9 mouse cellular contexts compared by ENCODE assay signal in the genomic region with DNA sequence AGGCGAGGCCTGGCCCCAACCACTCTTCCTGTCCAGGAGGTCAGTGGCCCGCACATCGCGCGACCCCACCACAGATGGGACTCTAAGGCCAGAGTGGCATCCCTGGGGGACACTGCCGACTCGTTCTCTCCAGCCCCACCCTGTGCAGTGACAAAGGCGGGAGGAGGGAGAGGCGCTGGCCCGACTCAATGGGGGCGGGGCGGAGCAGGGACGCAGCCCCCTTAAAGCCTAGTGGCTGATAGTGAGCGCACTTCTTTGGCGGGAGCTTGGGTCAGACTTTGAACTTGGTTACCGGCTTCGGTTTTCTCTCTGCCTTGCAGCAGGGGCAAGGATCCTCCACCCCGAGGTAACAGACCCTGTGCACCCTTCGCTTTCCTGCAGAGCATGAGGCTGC. TPM values are rescaled to one million over a fixed set of nuclear protein-coding genes. Genes with fewer than 3 reads are reported as not detected.
DNase-seq lines count a peak whose midpoint lies in the region; ATAC-seq and TF ChIP-seq lines count a peak whose summit lies in the region.
"Had no signal": no experiment of that assay in that cellular context is flagged by ENCODE, and none has a peak within 500 bp of the region (broad histone marks: within the 10 kb centered on the region; RNA-seq: fewer than 3 reads in every experiment).

No protein-coding gene starts in this region.

- no peak for TF ChIP-seq POLR2A in small intestine, adult 2 months (IDR thresholded peaks at IDR 0.05; ENCODE audit: low read depth, low read length)

- TF ChIP-seq CTCF in lung, postnatal 0 days (IDR thresholded peaks at IDR 0.05): no peak
- no peak for TF ChIP-seq CTCF in heart, postnatal 0 days (IDR thresholded peaks at IDR 0.05; ENCODE audit: low read depth)
- no peak for TF ChIP-seq CTCF in small intestine, adult 2 months (IDR thresholded peaks at IDR 0.05; ENCODE audit: extremely low read depth, insufficient read length, insufficient replicate concordance, low read depth, low read length)

- peaks cover 6% of the 10 kb centered on the region; the same call in 1 of the 2 replicates for H3K4me1 ChIP-seq in lung, postnatal 0 days (ENCODE audit: insufficient read depth, low read depth, low read length)
- no peaks in the 10 kb centered on the region for H3K4me1 ChIP-seq in heart, postnatal 0 days (ENCODE audit: control insufficient read depth, insufficient read depth)
- H3K4me1 ChIP-seq in limb, embryonic 15.5 days: peaks cover 21% of the 10 kb centered on the region
- peaks cover 37% of the 10 kb centered on the region for H3K4me1 ChIP-seq in small intestine, adult 2 months (ENCODE audit: control insufficient read depth, insufficient read depth, insufficient read length, low read length)

- H3K27me3 ChIP-seq in lung, postnatal 0 days (replicated peaks; ENCODE audit: insufficient read depth, low read length): peaks cover 37% of the 10 kb centered on the region
- peaks cover 63% of the 10 kb centered on the region for H3K27me3 ChIP-seq in heart, postnatal 0 days (ENCODE audit: control insufficient read depth, insufficient read depth, low read length)
- H3K27me3 ChIP-seq in limb, embryonic 15.5 days: peaks cover 78% of the 10 kb centered on the region
- H3K27me3 ChIP-seq in small intestine, adult 2 months (ENCODE audit: control insufficient read depth, insufficient read depth, low read length): peaks cover 10% of the 10 kb centered on the region; the same call in 1 of the 2 replicates

- H3K27ac ChIP-seq in lung, postnatal 0 days (ENCODE audit: low read length): no peak overlapping the region
- H3K27ac ChIP-seq in heart, postnatal 0 days (ENCODE audit: low read depth): no peak overlapping the region
- H3K27ac ChIP-seq in limb, embryonic 15.5 days: no peak overlapping the region
- peak overlapping the region; percentile 93 for H3K27ac ChIP-seq in small intestine, adult 2 months (ENCODE audit: insufficient read depth, low read depth, low read length)

- 0 out of 2 replicates have a peak overlapping the region, but pooled peaks have one; percentile 3 for H3K4me3 ChIP-seq in lung, postnatal 0 days (ENCODE audit: low read depth, low read length)
- H3K4me3 ChIP-seq in heart, postnatal 0 days (ENCODE audit: low read depth, low read length): peak overlapping the region; percentile 39
- peak overlapping the region; percentile 3; the same call in 1 of the 2 replicates for H3K4me3 ChIP-seq in limb, embryonic 15.5 days
- peak overlapping the region; percentile 73 for H3K4me3 ChIP-seq in small intestine, adult 2 months (ENCODE audit: low read depth, low read length)

- 3% methylated on average over 17 of the region's 19 CpGs for WGBS in lung, postnatal 0 days
- WGBS in heart, postnatal 0 days: 3% methylated on average over 19 of the region's 19 CpGs
- WGBS in limb, embryonic 15.5 days: under 1% methylated on average over 19 of the region's 19 CpGs
- 1% methylated on average over 19 of the region's 19 CpGs for WGBS in small intestine, adult 2 months

- no peak for TF ChIP-seq EP300 in lung, postnatal 0 days (IDR thresholded peaks at IDR 0.05)
- no peak for TF ChIP-seq EP300 in heart, postnatal 0 days (IDR thresholded peaks at IDR 0.05; ENCODE audit: low read depth)

- peak overlapping the region; percentile 49 for H3K4me2 ChIP-seq in lung, postnatal 0 days (replicated peaks; ENCODE audit: low read depth, low read length)
- H3K4me2 ChIP-seq in heart, postnatal 0 days (ENCODE audit: low read depth, low read length): peak overlapping the region; percentile 55
- H3K4me2 ChIP-seq in limb, embryonic 15.5 days: no peak overlapping the region

- peak; percentile 9; the same call in 1 of the 2 replicates for ATAC-seq in lung, postnatal 0 days
- no peak for ATAC-seq in heart, postnatal 0 days (ENCODE audit: insufficient read depth, low read depth)
- no peak; the same call in 1 of the 2 replicates for ATAC-seq in limb, embryonic 15.5 days (ENCODE audit: insufficient number of reproducible peaks, low FRiP score, low TSS enrichment, low read depth)

- no peak overlapping the region for H3K9ac ChIP-seq in lung, postnatal 0 days (replicated peaks; ENCODE audit: low read depth)
- H3K9ac ChIP-seq in heart, postnatal 0 days (replicated peaks; ENCODE audit: low read depth, low read length): no peak overlapping the region
- no peak overlapping the region for H3K9ac ChIP-seq in limb, embryonic 15.5 days

- no peaks in the 10 kb centered on the region for H3K9me3 ChIP-seq in lung, postnatal 0 days (ENCODE audit: low read length)
- H3K9me3 ChIP-seq in heart, postnatal 0 days (replicated peaks; ENCODE audit: control insufficient read depth, low read length): no peaks in the 10 kb centered on the region
- no peaks in the 10 kb centered on the region for H3K9me3 ChIP-seq in limb, embryonic 15.5 days

- no peak for DNase-seq in lung, postnatal 0 days (ENCODE audit: low spot score)
- no peak for DNase-seq in lung, postnatal 14 days
- DNase-seq in heart, postnatal 0 days (ENCODE audit: low spot score): no peak
- no peak for DNase-seq in spleen, postnatal 4 days (ENCODE audit: low spot score in 2 of 2)
- DNase-seq in frontal cortex, adult 2 months (ENCODE audit: extremely low spot score in 1 of 2, low spot score in 1 of 2): no peak
- DNase-seq in right cerebral cortex, adult 2 months (ENCODE audit: low spot score in 2 of 2): no peak
- DNase-seq: adrenal gland, adult 8-10 months had no signal

- no peaks in the 10 kb centered on the region for H3K36me3 ChIP-seq in lung, postnatal 0 days (ENCODE audit: insufficient read depth, low read length)
- H3K36me3 ChIP-seq in heart, postnatal 0 days (replicated peaks; ENCODE audit: control insufficient read depth, insufficient read depth, low read length): no peaks in the 10 kb centered on the region
- H3K36me3 ChIP-seq in limb, embryonic 15.5 days: no peaks in the 10 kb centered on the region
- H3K36me3 ChIP-seq in small intestine, adult 2 months (ENCODE audit: control insufficient read depth, insufficient read depth, low read length): no peaks in the 10 kb centered on the region

RNA-seq across cellular contexts. Expression of a gene that starts 0.6 kb away (rescaled TPM):
- polyA plus RNA-seq in lung, postnatal 0 days (2015; fragmentation: Nextera tagmentation; extraction: Ambion mirVana): 0.26 and 0.33 TPM in 2 replicates
- total RNA-seq in heart, postnatal 0 days (2014; rRNA removed; ENCODE audit: low replicate concordance): not detected in 2 replicates
- not detected in 2 replicates for polyA plus RNA-seq in heart, postnatal 0 days (2015; fragmentation: Nextera tagmentation; extraction: Ambion mirVana)
- polyA plus RNA-seq in limb, embryonic 15.5 days (2015; fragmentation: Nextera tagmentation; extraction: Ambion mirVana): 0.12 and 0.14 TPM in 2 replicates
- polyA plus RNA-seq in small intestine, adult 2 months (2012; rRNA removed): 8.3 and 51.7 TPM in 2 replicates
- polyA plus RNA-seq in frontal cortex, adult 2 months (2012; rRNA removed): not detected in 2 replicates
- total RNA-seq: adrenal gland, adult 8-10 months had no signal

RNA-seq across cellular contexts. Expression of a gene that starts 7.1 kb away (rescaled TPM):
- polyA plus RNA-seq in lung, postnatal 0 days (2015; fragmentation: Nextera tagmentation; extraction: Ambion mirVana): 2.0 and 3.1 TPM in 2 replicates
- total RNA-seq in heart, postnatal 0 days (2014; rRNA removed; ENCODE audit: low replicate concordance): 0.34 and 0.97 TPM in 2 replicates
- 0.69 and 0.87 TPM in 2 replicates for polyA plus RNA-seq in heart, postnatal 0 days (2015; fragmentation: Nextera tagmentation; extraction: Ambion mirVana)
- polyA plus RNA-seq in limb, embryonic 15.5 days (2015; fragmentation: Nextera tagmentation; extraction: Ambion mirVana): 1.9 and 2.2 TPM in 2 replicates
- polyA plus RNA-seq in small intestine, adult 2 months (2012; rRNA removed): 124 and 572 TPM in 2 replicates
- polyA plus RNA-seq in frontal cortex, adult 2 months (2012; rRNA removed): 1.1 and 1.3 TPM in 2 replicates

RNA-seq across cellular contexts. Expression of a gene that starts 18.7 kb away (rescaled TPM):
- polyA plus RNA-seq in lung, postnatal 0 days (2015; fragmentation: Nextera tagmentation; extraction: Ambion mirVana): 59.2 and 63.4 TPM in 2 replicates
- total RNA-seq in heart, postnatal 0 days (2014; rRNA removed; ENCODE audit: low replicate concordance): 17.9 and 39.5 TPM in 2 replicates
- 68.8 and 73.5 TPM in 2 replicates for polyA plus RNA-seq in heart, postnatal 0 days (2015; fragmentation: Nextera tagmentation; extraction: Ambion mirVana)
- polyA plus RNA-seq in limb, embryonic 15.5 days (2015; fragmentation: Nextera tagmentation; extraction: Ambion mirVana): 52.6 and 57.3 TPM in 2 replicates
- polyA plus RNA-seq in small intestine, adult 2 months (2012; rRNA removed): 30.0 and 33.4 TPM in 2 replicates
- 304 and 344 TPM in 2 replicates for polyA plus RNA-seq in frontal cortex, adult 2 months (2012; rRNA removed)

RNA-seq across cellular contexts. Expression of a gene that starts 43.5 kb away (rescaled TPM):
- polyA plus RNA-seq in lung, postnatal 0 days (2015; fragmentation: Nextera tagmentation; extraction: Ambion mirVana): 1.2 and 1.4 TPM in 2 replicates
- 0.89 TPM in 1 of 2 replicates, not detected in the other for total RNA-seq in heart, postnatal 0 days (2014; rRNA removed; ENCODE audit: low replicate concordance)
- 0.75 and 1.2 TPM in 2 replicates for polyA plus RNA-seq in heart, postnatal 0 days (2015; fragmentation: Nextera tagmentation; extraction: Ambion mirVana)
- polyA plus RNA-seq in limb, embryonic 15.5 days (2015; fragmentation: Nextera tagmentation; extraction: Ambion mirVana): 1.1 and 1.2 TPM in 2 replicates
- 1.9 and 3.8 TPM in 2 replicates for polyA plus RNA-seq in small intestine, adult 2 months (2012; rRNA removed)
- polyA plus RNA-seq in frontal cortex, adult 2 months (2012; rRNA removed): 7.0 and 10.6 TPM in 2 replicates

Comparison
In these comparisons a context has a peak if more than half of its experiments do, and no peak if none do; other contexts are left out.
1. H3K4me3 ChIP-seq: peak in every context shown above with its lines; median percentile 73 in small intestine, adult 2 months; 39 in heart, postnatal 0 days; 3 in lung, postnatal 0 days; 3 in limb, embryonic 15.5 days.
2. RNA of a gene that starts 7.1 kb away (polyA plus RNA-seq): 124 to 572 TPM in small intestine, adult 2 months; 1.9 to 2.2 TPM in limb, embryonic 15.5 days, 2.0 to 3.1 TPM in lung, postnatal 0 days, 1.1 to 1.3 TPM in frontal cortex, adult 2 months and 0.69 to 0.87 TPM in heart, postnatal 0 days; every median in the first group is over 10 times any median in the second.